Mouse (Mus musculus) liver, embryonic 14 days (tissue): ENCODE data around the gene Cabp7. TPM values are rescaled to one million over a fixed set of nuclear protein-coding genes. Genes with fewer than 3 reads are reported as not detected.

ENCODE experiments used
- polyA plus RNA-seq: library from polyadenylated mRNA; depleted of rRNA; stranded (reverse); fragments of >200 nt; gene quantifications from 2 replicates; pipeline ENCODE4 v1.2.3, GENCODE M21; 2012; rRNA removed

The Cabp7 gene
- polyA plus RNA-seq, result 0.02 TPM in 2 replicates

GRCm38 (mm10) chr11:4746733-4747132 is at the start of gene Cabp7:
Gene Cabp7, minus strand, starts transcription at chr11:4746778.

DNA sequence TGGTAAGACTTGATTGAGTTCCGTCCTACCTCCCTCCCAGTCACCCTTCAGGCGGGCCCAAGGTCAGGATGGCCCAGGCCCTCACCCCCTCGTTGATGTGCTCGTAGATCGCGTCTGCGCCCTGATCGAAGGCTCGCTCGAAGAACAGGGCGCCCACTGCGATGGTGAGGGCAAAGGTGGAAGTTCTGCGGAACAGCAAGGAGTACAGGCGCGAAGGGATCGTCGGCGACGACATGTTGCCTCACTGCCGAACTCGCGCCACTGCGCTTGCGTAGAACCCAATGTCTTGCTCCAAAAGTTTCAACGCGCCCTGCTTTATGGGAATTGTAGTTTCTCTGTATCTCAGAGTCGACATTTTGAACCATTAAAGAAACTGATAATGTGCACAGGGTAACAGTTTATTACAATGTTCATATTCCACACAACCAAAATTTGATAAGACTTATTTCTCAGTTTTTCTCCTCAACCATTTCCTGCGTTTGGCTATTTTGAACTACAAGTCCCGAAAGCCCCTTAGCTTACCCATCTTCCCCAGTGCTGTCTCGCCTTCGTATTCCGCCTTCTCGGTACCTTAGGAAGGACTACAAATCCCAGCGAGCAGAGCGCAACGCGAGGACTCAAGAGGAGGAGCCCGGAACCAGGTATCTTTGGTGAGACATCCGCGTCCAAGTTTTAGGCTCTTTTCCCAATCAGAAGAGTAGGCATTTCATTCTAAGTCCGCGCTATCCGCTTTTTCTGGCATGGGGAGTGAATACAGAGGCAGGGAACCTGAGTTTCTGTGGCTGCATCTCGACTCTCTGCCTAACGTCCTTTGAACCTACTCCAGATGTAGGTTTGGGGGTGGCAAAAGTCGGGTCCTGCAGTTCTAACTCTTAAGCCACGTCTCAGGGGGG is 42.3 kb downstream of the Cabp7 start, which contains the start of the genes Uqcr10 and Zmat5:
Gene Uqcr10 (minus strand): TSS at position 271 of the 893 bp plus-strand sequence.
Gene Zmat5 (plus strand): TSS at position 607 of the 893 bp plus-strand sequence.

Other genes starting within 250 kb of the Cabp7 start
- 17.1 and 21.7 TPM in 2 replicates for gene Mtmr3, start 151.9 kb downstream of the Cabp7 start, polyA plus RNA-seq
- not detected in 2 replicates for gene Gm11032, start 126.7 kb downstream of the Cabp7 start, polyA plus RNA-seq
- gene Ascc2, start 109.0 kb downstream of the Cabp7 start, polyA plus RNA-seq, result 9.5 and 10.3 TPM in 2 replicates
- gene Uqcr10, start 42.4 kb downstream of the Cabp7 start, polyA plus RNA-seq, result 532 and 546 TPM in 2 replicates
- gene Zmat5, start 42.1 kb downstream of the Cabp7 start, polyA plus RNA-seq, result 13.4 and 14.6 TPM in 2 replicates
- 11.7 and 13.5 TPM in 2 replicates for gene Nf2, start 102.8 kb upstream of the Cabp7 start, polyA plus RNA-seq
- gene Nipsnap1, start 127.2 kb upstream of the Cabp7 start, polyA plus RNA-seq, result 35.8 and 44.2 TPM in 2 replicates
- 16.1 and 18.1 TPM in 2 replicates for gene Thoc5, start 148.5 kb upstream of the Cabp7 start, polyA plus RNA-seq
- 0.18 TPM in 2 replicates for gene Nefh, start 201.3 kb upstream of the Cabp7 start, polyA plus RNA-seq
- gene Ap1b1, start 240.0 kb upstream of the Cabp7 start, polyA plus RNA-seq, result 60.6 and 62.8 TPM in 2 replicates